16 mouse cellular contexts compared by ENCODE assay signal in genomic region chr11:102742843-102743242, GRCm38 (mm10).
"Had no signal": no experiment of that assay in that cellular context is flagged by ENCODE, and none has a peak within 500 bp of the region (broad histone marks: within the 10 kb centered on the region; RNA-seq: fewer than 3 reads in every experiment).

No protein-coding gene starts in this region.

- H3K9me3 ChIP-seq: limb, embryonic 12.5 days; limb, embryonic 15.5 days; liver, embryonic 12.5 days; liver, embryonic 15.5 days had no signal

- H3K4me3 ChIP-seq: limb, embryonic 12.5 days; limb, embryonic 15.5 days; liver, embryonic 12.5 days; liver, embryonic 15.5 days had no signal

- H3K27ac ChIP-seq: limb, embryonic 12.5 days; limb, embryonic 15.5 days; liver, embryonic 12.5 days; liver, embryonic 15.5 days; stomach, postnatal 0 days had no signal

- H3K9ac ChIP-seq: limb, embryonic 12.5 days; limb, embryonic 15.5 days; liver, embryonic 12.5 days; liver, embryonic 15.5 days had no signal

- DNase-seq: kidney, postnatal 14 days; kidney, postnatal 4 days; lung, adult 2 months; lung, postnatal 14 days; lung, postnatal 4 days; midbrain, embryonic 14.5 days; right cerebral cortex, adult 18-20 months; right cerebral cortex, postnatal 14 days; right cerebral cortex, postnatal 4 days; thymus, postnatal 25 days had no signal

- H3K36me3 ChIP-seq: limb, embryonic 12.5 days; limb, embryonic 15.5 days; liver, embryonic 12.5 days; liver, embryonic 15.5 days had no signal

- ATAC-seq: liver, embryonic 12.5 days had no signal

- H3K4me2 ChIP-seq: limb, embryonic 12.5 days; limb, embryonic 15.5 days; liver, embryonic 12.5 days; liver, embryonic 15.5 days; midbrain, embryonic 11.5 days had no signal
